Mouse (Mus musculus) lung, postnatal 4 days (tissue): Measurements from ENCODE around the gene Bak1.
"Not testable (repeated sequence)": the region's sequence is repeated elsewhere in the genome, so short reads cannot be mapped to it uniquely, and the experiment has no call there.

Source experiments
- DNase-seq, 2 experiments: peaks; one replicate each; pipeline ENCODE4 v3.0.0; 2021

Bak1 gene

DNA sequence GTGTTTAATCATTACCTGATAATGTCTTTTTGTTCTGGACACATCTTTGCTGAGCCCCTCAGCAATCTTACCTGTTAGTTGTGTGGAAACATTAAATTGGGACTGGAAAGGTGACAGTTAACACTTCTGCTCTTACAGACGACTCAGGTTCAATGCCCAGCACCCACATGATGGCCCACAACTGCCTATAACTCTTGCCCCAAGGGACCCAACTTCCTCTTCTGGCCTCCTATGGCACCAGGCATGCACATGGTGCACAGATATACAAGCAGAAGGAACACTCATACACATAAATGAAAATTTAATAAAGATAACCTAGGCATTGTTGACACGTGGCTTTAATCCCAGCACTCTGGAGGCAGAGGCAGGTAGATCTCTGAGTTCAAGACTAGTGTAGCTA, 49.4 kb downstream of the Bak1 start:
- no peak for DNase-seq

DNA sequence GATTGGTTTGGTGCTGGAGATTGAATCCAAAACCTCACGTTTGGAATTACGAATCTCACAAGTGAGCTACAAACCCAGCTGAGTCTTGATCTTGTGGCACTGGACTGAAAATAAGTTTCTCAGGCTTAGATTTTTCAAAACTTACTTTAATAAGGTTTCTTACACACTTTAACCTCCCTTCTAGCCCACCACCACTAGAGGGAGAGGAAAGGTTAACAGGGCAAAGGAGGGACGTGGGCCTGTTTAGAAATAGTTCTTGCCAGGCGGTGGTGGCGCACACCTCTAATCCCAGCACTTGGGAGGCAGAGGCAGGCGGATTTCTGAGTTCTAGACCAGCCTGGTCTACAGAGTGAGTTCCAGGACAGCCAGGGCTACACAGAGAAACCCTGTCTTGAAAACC, 51.5 kb downstream of the Bak1 start:
- DNase-seq: not testable (repeated sequence)

DNA sequence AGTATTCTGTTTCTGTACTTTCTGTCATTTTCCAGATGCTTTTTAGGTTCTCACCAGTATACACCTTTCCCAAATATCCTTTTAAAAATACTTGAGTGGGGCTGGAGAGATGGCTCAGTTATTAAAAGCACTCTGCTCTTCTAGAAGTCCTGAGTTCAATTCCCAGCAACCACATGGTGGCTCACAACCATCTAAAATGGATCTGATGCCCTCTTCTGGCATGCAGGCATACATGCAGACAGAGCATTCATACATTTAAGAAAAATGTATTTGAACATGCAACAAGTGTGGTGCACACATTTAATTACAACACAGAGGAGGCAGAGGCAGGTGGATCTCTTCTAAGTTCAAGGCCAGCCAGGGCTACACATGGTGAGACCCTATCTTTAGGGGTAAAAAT, 53.4 kb downstream of the Bak1 start:
- no peak for DNase-seq

DNA sequence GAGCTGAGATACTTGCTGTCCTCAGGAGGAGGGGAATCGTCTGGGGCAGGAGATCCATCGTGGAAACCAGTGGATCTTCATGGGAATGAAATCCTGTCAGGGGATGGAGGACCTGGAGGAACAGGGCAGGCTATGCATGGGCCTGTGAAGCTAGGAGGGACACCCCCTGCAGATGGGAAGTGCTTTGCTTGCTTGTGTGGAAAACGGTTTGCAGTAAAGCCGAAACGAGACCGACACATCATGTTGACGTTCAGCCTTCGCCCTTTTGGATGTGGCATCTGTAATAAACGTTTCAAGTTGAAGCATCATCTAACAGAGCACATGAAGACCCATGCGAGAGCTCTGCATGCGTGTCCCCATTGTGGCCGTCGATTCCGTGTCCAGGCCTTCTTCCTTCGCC, 54.3 kb downstream of the Bak1 start:
- DNase-seq: no peak

DNA sequence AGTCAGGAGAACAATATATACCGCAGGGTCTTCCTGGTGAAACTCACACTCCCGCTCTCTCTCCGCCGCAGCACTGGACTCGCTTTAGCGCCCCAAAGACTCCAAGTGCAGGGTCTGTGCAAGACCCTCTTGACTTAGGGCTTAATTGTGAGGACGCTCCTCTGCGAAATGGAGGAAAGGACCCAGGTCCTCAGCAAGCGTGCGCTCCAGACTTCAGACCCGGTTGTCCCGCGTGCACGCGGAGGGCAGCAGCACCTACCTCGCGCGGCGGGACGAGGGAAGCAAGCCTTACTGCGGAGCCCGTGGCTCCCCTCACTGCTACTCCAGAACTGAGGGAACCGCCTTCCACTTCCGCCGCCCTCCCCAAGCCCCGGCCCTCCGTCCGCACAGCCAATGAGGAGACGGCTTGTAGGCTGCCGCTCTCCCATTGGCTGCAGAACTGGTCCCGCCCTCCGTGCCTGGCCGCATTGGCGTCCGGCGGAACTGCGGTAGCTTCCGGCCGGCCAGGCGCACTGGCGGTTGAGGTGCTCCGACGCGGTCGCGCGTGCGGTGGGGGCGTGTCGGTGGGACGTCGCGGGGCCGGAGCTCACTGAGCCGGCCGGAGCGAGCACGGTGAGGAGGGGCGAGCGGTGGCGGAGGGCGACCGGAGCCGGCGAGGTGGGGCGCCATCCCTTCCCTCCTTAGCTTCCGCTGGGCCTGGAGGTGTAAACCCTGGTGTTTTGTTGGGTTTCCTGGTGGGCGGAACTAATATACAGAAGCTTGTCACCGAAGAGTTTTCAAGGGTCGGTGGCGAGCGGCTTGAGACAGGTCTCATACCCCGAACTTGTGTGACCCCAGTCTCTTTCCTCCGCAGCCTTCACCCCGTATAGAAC, 55.9 kb downstream of the Bak1 start, which contains the start of gene Zbtb9:
TSS of gene Zbtb9 (plus strand) at position 465 of the 872 bp plus-strand sequence.
- peak; percentile 98 for DNase-seq

DNA sequence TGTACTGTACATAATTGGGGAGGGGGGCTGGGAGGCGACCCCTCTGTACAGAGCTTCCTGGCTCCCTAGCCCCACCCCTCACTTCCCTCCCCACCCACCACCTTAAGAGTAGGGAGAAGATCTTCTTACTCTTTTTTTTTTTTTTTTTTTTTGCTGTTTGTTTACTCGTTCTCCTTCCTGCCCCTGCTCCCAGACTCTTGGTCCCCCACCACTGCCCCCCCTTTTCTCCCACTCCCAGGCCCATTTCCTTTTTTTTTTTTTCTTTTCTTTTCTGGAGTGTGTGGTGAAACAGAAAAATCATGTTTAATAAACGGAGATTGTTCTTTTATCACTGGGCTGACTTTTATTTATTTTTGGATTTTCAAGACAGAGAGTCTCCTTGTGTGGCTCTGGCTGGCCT, 56.7 kb downstream of the Bak1 start:
- peak in 1 of 2 experiments; percentile 39 for DNase-seq

DNA sequence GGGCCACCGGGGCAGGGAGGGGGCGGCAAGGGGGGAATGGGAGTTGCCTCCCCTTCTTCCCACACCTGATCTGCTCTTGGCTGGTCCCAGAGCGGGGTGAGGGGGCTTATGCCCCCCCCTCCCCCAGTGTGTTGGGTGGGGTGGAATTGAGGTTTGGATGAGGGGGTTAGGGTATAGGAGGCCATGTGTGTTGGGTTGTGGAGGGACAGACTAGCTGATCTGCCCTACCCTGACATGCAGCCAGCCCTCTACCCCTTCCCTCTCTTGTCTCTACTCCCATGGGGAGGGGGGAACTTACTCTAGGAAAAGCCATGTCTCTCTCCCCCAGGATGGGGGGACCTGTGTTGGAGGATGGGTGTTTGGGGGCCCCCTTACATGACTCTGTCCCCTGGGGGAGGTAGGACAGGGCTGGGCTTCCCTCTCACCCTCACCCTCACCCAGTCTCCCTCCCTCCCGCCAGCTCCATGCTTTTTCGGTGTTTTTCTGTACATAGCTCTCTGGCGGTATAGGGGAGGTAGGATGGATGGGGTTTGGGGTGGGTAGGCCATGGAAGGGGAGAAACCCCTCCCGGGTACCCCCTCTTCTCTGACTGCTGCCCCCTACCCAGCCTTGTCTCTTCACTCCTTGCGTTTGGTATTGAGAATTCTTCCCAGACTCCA, 57.4 kb downstream of the Bak1 start:
- no peak for DNase-seq

DNA sequence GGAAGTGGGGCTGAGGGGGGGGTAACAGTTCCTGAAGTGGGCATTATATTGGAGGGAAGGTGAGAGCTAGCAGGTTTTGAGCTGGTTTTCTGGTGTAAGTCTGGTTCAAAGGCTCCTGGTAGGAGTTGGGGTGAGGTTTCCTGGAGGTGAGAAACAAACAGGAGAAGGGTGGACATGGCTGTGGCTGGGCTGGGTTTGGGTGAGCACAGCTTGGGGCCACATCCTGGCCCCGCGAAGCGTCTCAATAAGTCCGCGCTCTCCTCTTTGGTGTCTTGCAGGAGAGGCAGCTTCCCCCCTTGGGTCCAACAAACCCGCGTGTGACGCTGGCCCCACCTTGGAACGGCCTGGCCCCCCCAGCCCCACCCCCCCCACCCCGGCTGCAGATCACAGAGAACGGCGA, 58.6 kb downstream of the Bak1 start:
- DNase-seq: no peak
